Mouse (Mus musculus) CD4-positive naive resting alpha-beta T cell, adult 76 days (primary cell): Measurements from ENCODE around the gene Dapk2. TPM values are rescaled to one million over a fixed set of nuclear protein-coding genes. Genes with fewer than 3 reads are reported as not detected.

Experiments
- total RNA-seq: library from RNA; stranded (reverse); gene quantifications from one replicate; pipeline ENCODE4 v1.2.4, GENCODE M21; 2023

The Dapk2 gene
- total RNA-seq, result 1.1 TPM

DNA sequence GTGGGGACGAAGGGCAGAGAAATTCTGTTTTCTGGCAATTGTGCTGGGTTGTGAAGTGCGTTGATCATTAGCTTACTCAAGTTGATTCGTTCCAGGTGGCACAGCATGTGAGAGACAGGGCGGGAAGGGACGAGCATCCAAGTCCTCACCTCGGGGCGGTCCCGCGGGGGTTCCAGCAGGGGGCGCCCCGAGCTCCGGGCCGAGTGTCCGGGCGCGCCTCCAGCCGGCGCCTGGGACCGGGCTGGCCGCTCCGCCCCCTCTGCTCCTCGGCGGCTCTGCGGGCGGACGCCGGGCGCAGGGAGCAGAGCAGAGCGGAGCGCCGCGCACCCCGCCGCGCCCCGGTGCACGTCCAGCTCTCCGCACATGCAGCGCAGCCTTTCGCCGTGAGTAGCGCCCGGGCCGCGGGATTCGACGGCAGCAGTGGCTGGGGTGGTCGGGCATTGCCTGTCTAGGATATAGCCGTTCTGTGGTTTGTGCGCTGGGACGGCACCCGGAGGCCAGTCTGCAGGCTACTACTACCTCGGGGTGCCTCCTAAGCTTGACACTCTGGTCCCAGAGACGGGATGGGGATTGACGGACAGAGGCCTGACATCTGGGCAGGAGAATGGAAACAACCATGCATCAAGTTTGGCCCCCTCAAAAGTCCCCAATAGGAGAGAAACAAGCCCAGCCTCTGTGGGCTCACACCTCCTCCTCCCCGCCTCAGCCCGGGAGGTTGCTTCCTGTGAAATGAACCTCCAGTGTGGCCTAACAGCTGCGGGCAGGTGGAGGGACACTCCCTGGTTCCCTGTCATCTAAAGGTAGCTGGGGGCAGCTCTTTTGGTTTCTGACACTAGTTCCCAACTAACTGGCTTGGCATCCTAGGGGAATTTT lies at the start of gene Dapk2:
TSS of gene Dapk2 (plus strand) at position 266 of the 873 bp plus-strand sequence.

GRCm38 (mm10) chr9:66126456-66127192 lies 31.4 kb upstream of the Dapk2 start, which contains the start of the genes Snx1 and Ciao2a:
TSS of gene Snx1 (minus strand) at chr9:66126587.
TSS of gene Ciao2a (plus strand) at chr9:66126611.

Other genes starting within 250 kb of the Dapk2 start
- gene Trip4, start 249.4 kb upstream of the Dapk2 start, total RNA-seq, result 22.9 TPM
- gene Csnk1g1, start 249.3 kb upstream of the Dapk2 start, total RNA-seq, result 62.1 TPM
- gene Ppib, start 98.0 kb upstream of the Dapk2 start, total RNA-seq, result 210 TPM
- 1.3 TPM for gene Snx22, start 88.5 kb upstream of the Dapk2 start, total RNA-seq
- 73.7 TPM for gene Snx1, start 31.6 kb upstream of the Dapk2 start, total RNA-seq
- gene Ciao2a, start 31.6 kb upstream of the Dapk2 start, total RNA-seq, result 35.9 TPM
- gene Herc1, start 192.2 kb downstream of the Dapk2 start, total RNA-seq, result 122 TPM